Mouse (Mus musculus) CH12.LX (cell line): ENCODE data around the gene Ccdc172. TPM values are rescaled to one million over a fixed set of nuclear protein-coding genes. Genes with fewer than 3 reads are reported as not detected.

Experiments used
- DNase-seq: peaks from one replicate; pipeline ENCODE4 v3.0.0-alpha.2; 2013; ENCODE audit errors: extremely low read depth
- H3K27ac ChIP-seq: 2 replicates; pipeline ENCODE4 v1.5.1; 2012; ENCODE audit warnings: low read depth, mild to moderate bottlenecking, control low read depth, moderate library complexity; ENCODE audit not compliant: insufficient read depth
- H3K27me3 ChIP-seq: replicated peaks from 2 replicates; pipeline ENCODE3; 2012; ENCODE audit warnings: inconsistent platforms
- H3K36me3 ChIP-seq, 2 experiments: replicated peaks in 1 of 2; 2 replicates each; pipeline versions ENCODE3 to v1.6.1; 2012; ENCODE audit warnings: inconsistent platforms in 1 of 2, low read length in 1 of 2, mild to moderate bottlenecking in 1 of 2, mixed read lengths in 1 of 2, moderate library complexity in 1 of 2; ENCODE audit not compliant: control insufficient read depth in 1 of 2, insufficient read depth in 1 of 2
- H3K4me1 ChIP-seq, 2 experiments: 2 replicates each; pipeline ENCODE4 v1.6.1; 2012; ENCODE audit warnings: inconsistent platforms in 1 of 2, moderate library complexity in 1 of 2; ENCODE audit not compliant: insufficient read depth in 2 of 2, control insufficient read depth in 1 of 2
- H3K4me2 ChIP-seq: 2 replicates; pipeline ENCODE4 v1.6.1; 2012; ENCODE audit warnings: low read depth, mild to moderate bottlenecking, control low read depth; ENCODE audit not compliant: poor library complexity, insufficient read depth, severe bottlenecking
- H3K4me3 ChIP-seq, 3 experiments: fragments of 150-350 bp in 1 of 3; sonication (generic) in 1 of 3; replicated peaks in 1 of 3; 2 replicates each; pipeline versions ENCODE3 to v1.5.1; 2011 to 2012; ENCODE audit warnings: low read depth in 2 of 3, low read length in 2 of 3, mild to moderate bottlenecking in 2 of 3, moderate library complexity in 2 of 3, control low read depth in 1 of 3, improper control_type of control experiment in 1 of 3, inconsistent platforms in 1 of 3, mixed read lengths in 1 of 3; ENCODE audit not compliant: poor library complexity in 1 of 3
- H3K79me2 ChIP-seq: replicated peaks from 2 replicates; pipeline ENCODE4 v1.6.1; 2012; ENCODE audit warnings: mild to moderate bottlenecking, moderate library complexity; ENCODE audit not compliant: control insufficient read depth, poor library complexity, insufficient read depth, severe bottlenecking; ENCODE audit errors: extremely low read depth
- H3K9ac ChIP-seq: 2 replicates; pipeline ENCODE4 v1.6.1; 2012; ENCODE audit warnings: low read depth, mild to moderate bottlenecking, control low read depth, moderate library complexity; ENCODE audit not compliant: insufficient read depth
- H3K9me3 ChIP-seq: replicated peaks from 2 replicates; pipeline ENCODE3; 2012; ENCODE audit warnings: low read length, inconsistent platforms, mixed read lengths
- BHLHE40 ChIP-seq: IDR thresholded peaks from 2 replicates; pipeline ENCODE4 v1.6.1; 2011; ENCODE audit warnings: mild to moderate bottlenecking, low read depth, low read length, improper control_type of control experiment
- CHD2 ChIP-seq: IDR thresholded peaks from 2 replicates; pipeline ENCODE4 v1.6.1; 2011; ENCODE audit warnings: low read length, improper control_type of control experiment
- ELF1 ChIP-seq: IDR thresholded peaks from 2 replicates; pipeline ENCODE4 v1.6.1; 2014; ENCODE audit warnings: low read depth, mild to moderate bottlenecking, inconsistent platforms, low read length, improper control_type of control experiment
- EP300 ChIP-seq: IDR thresholded peaks from 2 replicates; pipeline ENCODE4 v1.6.1; 2011; ENCODE audit warnings: low read length, improper control_type of control experiment
- ETS1 ChIP-seq: conservative IDR thresholded peaks from 2 replicates; pipeline ENCODE4 v1.6.1; 2012; ENCODE audit warnings: low read depth, mild to moderate bottlenecking, inconsistent platforms, low read length, improper control_type of control experiment, moderate library complexity
- HCFC1 ChIP-seq: IDR thresholded peaks from 2 replicates; pipeline ENCODE4 v1.6.1; 2012; ENCODE audit warnings: low read depth, mild to moderate bottlenecking, inconsistent platforms, low read length, improper control_type of control experiment
- IRF4 ChIP-seq: IDR thresholded peaks from 2 replicates; pipeline ENCODE4 v1.6.1; 2014; ENCODE audit warnings: low read depth, mild to moderate bottlenecking, inconsistent platforms, low read length, improper control_type of control experiment
- JUND ChIP-seq: conservative IDR thresholded peaks from 2 replicates; pipeline ENCODE4 v1.6.1; 2011; ENCODE audit warnings: low read depth, low read length, improper control_type of control experiment
- KAT2A ChIP-seq: IDR thresholded peaks from 2 replicates; pipeline ENCODE4 v1.6.1; 2012; ENCODE audit warnings: low read length, improper control_type of control experiment, inconsistent platforms; ENCODE audit not compliant: insufficient replicate concordance
- MAZ ChIP-seq: IDR thresholded peaks from 2 replicates; pipeline ENCODE4 v1.6.1; 2012; ENCODE audit warnings: low read depth, mild to moderate bottlenecking, inconsistent platforms, low read length, improper control_type of control experiment, moderate library complexity
- MXI1 ChIP-seq: IDR thresholded peaks from 2 replicates; pipeline ENCODE4 v1.6.1; 2011; ENCODE audit warnings: mild to moderate bottlenecking, low read depth, low read length, improper control_type of control experiment
- NRF1 ChIP-seq: IDR thresholded peaks from 2 replicates; pipeline ENCODE4 v1.6.1; 2014; ENCODE audit warnings: low read depth, mild to moderate bottlenecking, inconsistent platforms, low read length, improper control_type of control experiment, moderate library complexity
- POLR2A ChIP-seq: IDR thresholded peaks from 2 replicates; pipeline ENCODE4 v1.6.1; 2011; ENCODE audit warnings: low read depth, mild to moderate bottlenecking, improper control_type of control experiment, low read length
- POLR2AphosphoS2 ChIP-seq: IDR thresholded peaks from 2 replicates; pipeline ENCODE4 v1.6.1; 2011; ENCODE audit warnings: low read depth, low read length, improper control_type of control experiment
- RAD21 ChIP-seq: IDR thresholded peaks from 2 replicates; pipeline ENCODE4 v1.6.1; 2011; ENCODE audit warnings: low read depth, mild to moderate bottlenecking, low read length, improper control_type of control experiment, moderate library complexity
- SIN3A ChIP-seq: IDR thresholded peaks from 2 replicates; pipeline ENCODE4 v1.6.1; 2012; ENCODE audit warnings: low read length, improper control_type of control experiment, inconsistent platforms
- TBP ChIP-seq: conservative IDR thresholded peaks from 2 replicates; pipeline ENCODE4 v1.6.1; 2011; ENCODE audit warnings: low read depth, low read length, improper control_type of control experiment
- TCF12 ChIP-seq: IDR thresholded peaks from 2 replicates; pipeline ENCODE4 v1.6.1; 2014; ENCODE audit warnings: low read depth, mild to moderate bottlenecking, inconsistent platforms, low read length, improper control_type of control experiment
- USF1 ChIP-seq: IDR thresholded peaks from 2 replicates; pipeline ENCODE4 v1.6.1; 2014; ENCODE audit warnings: low read depth, mild to moderate bottlenecking, inconsistent platforms, low read length, improper control_type of control experiment
- ZC3H11A ChIP-seq: IDR thresholded peaks from 2 replicates; pipeline ENCODE4 v1.6.1; 2012; ENCODE audit warnings: low read depth, mild to moderate bottlenecking, inconsistent platforms, low read length, improper control_type of control experiment
- ZKSCAN1 ChIP-seq: IDR thresholded peaks from 2 replicates; pipeline ENCODE4 v1.6.1; 2012; ENCODE audit warnings: low read depth, inconsistent platforms, low read length, improper control_type of control experiment, borderline replicate concordance
- ZMIZ1 ChIP-seq: IDR thresholded peaks from 2 replicates; pipeline ENCODE4 v1.6.1; 2012; ENCODE audit warnings: low read depth, mild to moderate bottlenecking, inconsistent platforms, low read length, improper control_type of control experiment
- dilution Hi-C: fragments of 300-500 bp; cut with MboI; formaldehyde crosslinking; loops from 2 replicates; pipeline ENCODE4 v1.14.3; 2020; ENCODE audit warnings: low sequenced_read_pairs; ENCODE audit not compliant: extremely low pct_unique_long_range_greater_than_20kb, extremely low pct_ligation_motif_present
- in situ Hi-C: fragments of 300-500 bp; cut with MboI; formaldehyde crosslinking; loops from 3 replicates; pipeline ENCODE4 v1.14.3; 2019; ENCODE audit warnings: low sequenced_read_pairs, low pct_ligation_motif_present, low pct_unique_long_range_greater_than_20kb, mixed read lengths
- polyA plus RNA-seq: library from polyadenylated mRNA; unstranded; fragments of >175 nt; gene quantifications from 2 replicates; pipeline ENCODE4 v1.2.1, GENCODE M21; 2012; ENCODE audit warnings: low read depth; ENCODE audit not compliant: insufficient read length
- total RNA-seq, 2 experiments: library from RNA; depleted of rRNA; stranded (reverse); fragments of 300-350 nt in 1 of 2; fragments of >200 nt in 1 of 2; gene quantifications; 2 replicates each; pipeline ENCODE4 v1.2.3; 2012 to 2014

Gene Ccdc172
- total and polyA plus RNA-seq, 3 experiments: not detected

- H3K36me3 ChIP-seq: no peaks in the 10 kb centered on the region
- no peak overlapping the region for H3K27ac ChIP-seq
- no peak for DNase-seq
- no peak overlapping the region for H3K4me3 ChIP-seq
- H3K4me1 ChIP-seq: no peaks in the 10 kb centered on the region
- no peak overlapping the region for H3K9ac ChIP-seq
- H3K4me2 ChIP-seq: no peak overlapping the region
- no peaks in the 10 kb centered on the region for H3K9me3 ChIP-seq
- H3K79me2 ChIP-seq: no peaks in the 10 kb centered on the region
- no peak for TF ChIP-seq JUND
- no peak for TF ChIP-seq ETS1
- no peak for TF ChIP-seq TCF12
- no peak for TF ChIP-seq ZMIZ1
- no peak for TF ChIP-seq CHD2
- no peak for TF ChIP-seq ZC3H11A
- no peak for TF ChIP-seq ELF1
- TF ChIP-seq HCFC1: no peak
- TF ChIP-seq POLR2A: no peak
- TF ChIP-seq MXI1: no peak
- TF ChIP-seq BHLHE40: no peak
- TF ChIP-seq MAZ: no peak
- no peak for TF ChIP-seq NRF1
- no peak for TF ChIP-seq RAD21
- no peak for TF ChIP-seq POLR2AphosphoS2
- TF ChIP-seq SIN3A: no peak
- TF ChIP-seq TBP: no peak
- TF ChIP-seq IRF4: no peak
- H3K27me3 ChIP-seq: no peaks in the 10 kb centered on the region
- dilution Hi-C loops: no loop called here
- in situ Hi-C loops: no loop called here
Observed at GRCm38 (mm10) chr19:58582018-58582417, 70.2 kb downstream of the Ccdc172 start.

- H3K9ac ChIP-seq: no peak overlapping the region
- TF ChIP-seq ZKSCAN1: no peak
- TF ChIP-seq MAZ: no peak
- TF ChIP-seq BHLHE40: no peak
- no peak for TF ChIP-seq IRF4
- no peak for TF ChIP-seq KAT2A
- no peak for TF ChIP-seq EP300
- no peak for TF ChIP-seq USF1
- no peak for TF ChIP-seq HCFC1
- no peaks in the 10 kb centered on the region for H3K79me2 ChIP-seq
- no peaks in the 10 kb centered on the region for H3K4me1 ChIP-seq
- H3K27me3 ChIP-seq: no peaks in the 10 kb centered on the region
- H3K4me2 ChIP-seq: no peak overlapping the region
- in situ Hi-C loops: no loop called here
- H3K4me3 ChIP-seq: no peak overlapping the region
- H3K9me3 ChIP-seq: no peaks in the 10 kb centered on the region
- no peak for DNase-seq
- dilution Hi-C loops: no loop called here
- H3K27ac ChIP-seq: no peak overlapping the region
- no peaks in the 10 kb centered on the region for H3K36me3 ChIP-seq
Observed at GRCm38 (mm10) chr19:58582956-58583355, 71.2 kb downstream of the Ccdc172 start.
